Mouse (Mus musculus): ENCODE measurements around the gene Gm3020. TPM values are rescaled to one million over a fixed set of nuclear protein-coding genes. Genes with fewer than 3 reads are reported as not detected.
"Not testable (repeated sequence)": the region's sequence is repeated elsewhere in the genome, so short reads cannot be mapped to it uniquely, and the experiment has no call there.

The Gm3020 gene
- not detected in 2 replicates for polyA plus RNA-seq (2012; ENCODE audit: insufficient read depth, insufficient read length, missing spikeins)

DNA sequence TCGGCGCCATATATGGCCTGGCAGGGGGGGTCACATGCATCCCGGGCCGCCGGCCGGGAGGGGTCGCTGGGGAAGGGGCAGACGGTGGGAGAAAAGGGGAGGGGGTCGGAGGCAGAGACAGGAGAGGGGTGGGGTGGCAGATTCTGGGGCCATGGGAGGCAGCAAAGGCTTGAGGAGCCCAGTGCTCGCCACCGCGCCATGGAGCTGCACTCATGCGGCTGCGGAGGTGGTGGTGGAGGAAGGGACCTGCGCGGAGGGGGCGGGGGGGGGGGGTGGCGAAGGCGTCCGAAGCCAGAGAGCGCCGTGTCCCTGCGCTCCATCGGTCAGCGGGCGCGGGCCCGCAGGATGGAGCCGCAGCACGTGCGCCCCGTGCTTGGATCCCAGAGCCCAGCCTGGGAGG, at the start of gene Gm3020:
TSS of gene Gm3020 (plus strand) at position 301 of the 400 bp plus-strand sequence.
- H3K27ac ChIP-seq (replicated peaks; ENCODE audit: low read depth, low read length); H3K4me3 ChIP-seq (ENCODE audit: insufficient read depth, low read depth, low read length); H3K4me1 ChIP-seq (ENCODE audit: control insufficient read depth, insufficient read depth, insufficient read length, low read length): not testable (repeated sequence)

DNA sequence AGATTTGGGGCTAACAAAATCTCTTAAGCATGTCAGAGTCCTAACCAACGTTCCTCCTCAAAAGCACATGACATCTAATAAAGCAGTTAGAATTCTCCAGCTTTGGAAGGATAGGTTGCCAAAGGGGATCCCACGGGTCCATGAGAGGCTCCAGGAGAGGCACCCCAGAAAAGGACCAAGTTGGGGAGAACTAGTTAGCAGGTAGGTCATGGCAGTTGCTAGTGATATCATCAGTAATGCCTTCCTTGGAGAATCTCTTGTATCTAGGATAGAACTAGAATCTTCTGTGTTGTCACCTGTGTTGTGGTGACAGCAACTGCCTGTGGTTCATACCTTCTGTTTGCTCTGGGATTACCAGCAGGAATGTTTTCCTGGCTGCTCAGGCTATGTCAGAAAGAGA, 17.6 kb upstream of the Gm3020 start, which contains the start of gene Gm3012:
TSS of gene Gm3012 (plus strand) at position 301 of the 400 bp plus-strand sequence.
- H3K27ac ChIP-seq (replicated peaks; ENCODE audit: low read depth, low read length); H3K4me1 ChIP-seq (ENCODE audit: control insufficient read depth, insufficient read depth, insufficient read length, low read length); H3K4me3 ChIP-seq (ENCODE audit: insufficient read depth, low read depth, low read length): not testable (repeated sequence)

DNA sequence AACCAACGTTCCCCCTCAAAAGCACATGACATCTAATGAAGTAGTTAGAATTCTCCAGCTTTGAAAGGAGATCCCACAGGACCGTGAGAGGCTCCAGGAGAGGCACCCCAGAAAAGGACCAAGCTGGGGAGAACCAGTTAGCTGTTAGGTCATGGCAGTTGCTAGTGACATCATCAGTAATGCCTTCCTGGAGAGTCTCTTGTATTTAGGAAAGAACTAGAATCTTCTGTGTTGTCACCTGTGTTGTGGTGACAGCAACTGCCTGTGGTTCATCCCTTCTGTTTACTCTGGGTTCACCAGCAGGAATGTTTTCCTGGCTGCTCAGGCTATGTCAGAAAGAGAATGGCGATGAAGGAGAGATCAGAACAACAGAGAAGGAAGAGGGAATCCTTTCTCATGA, 36.7 kb downstream of the Gm3020 start, which contains the start of gene Gm3043:
TSS of gene Gm3043 (plus strand) at position 301 of the 400 bp plus-strand sequence.
- H3K27ac ChIP-seq (replicated peaks; ENCODE audit: low read depth, low read length); H3K4me3 ChIP-seq (ENCODE audit: insufficient read depth, low read depth, low read length); H3K4me1 ChIP-seq (ENCODE audit: control insufficient read depth, insufficient read depth, insufficient read length, low read length): not testable (repeated sequence)

Other genes starting within 250 kb of the Gm3020 start
- gene Gm10409, start 239.4 kb upstream of the Gm3020 start, polyA plus RNA-seq (2012; ENCODE audit: insufficient read depth, insufficient read length, missing spikeins), result not detected in 2 replicates
- gene Gm3005, start 223.9 kb upstream of the Gm3020 start, polyA plus RNA-seq (2012; ENCODE audit: insufficient read depth, insufficient read length, missing spikeins), result not detected in 2 replicates
- not detected in 2 replicates for gene Gm10408, start 202.7 kb upstream of the Gm3020 start, polyA plus RNA-seq (2012; ENCODE audit: insufficient read depth, insufficient read length, missing spikeins)
- not detected in 2 replicates for gene Gm3012, start 17.5 kb upstream of the Gm3020 start, polyA plus RNA-seq (2012; ENCODE audit: insufficient read depth, insufficient read length, missing spikeins)
- not detected in 2 replicates for gene Gm3043, start 36.8 kb downstream of the Gm3020 start, polyA plus RNA-seq (2012; ENCODE audit: insufficient read depth, insufficient read length, missing spikeins)
- gene Gm3002, start 158.0 kb downstream of the Gm3020 start, polyA plus RNA-seq (2012; ENCODE audit: insufficient read depth, insufficient read length, missing spikeins), result not detected in 2 replicates
- not detected in 2 replicates for gene Gm3033, start 194.2 kb downstream of the Gm3020 start, polyA plus RNA-seq (2012; ENCODE audit: insufficient read depth, insufficient read length, missing spikeins)
- gene Gm2916, start 232.1 kb downstream of the Gm3020 start, polyA plus RNA-seq (2012; ENCODE audit: insufficient read depth, insufficient read length, missing spikeins), result not detected in 2 replicates

Data from brown adipose tissue, adult 24 weeks (tissue).